Mouse (Mus musculus) CH12.LX (cell line): ENCODE data around the gene Nags.

ENCODE experiments used
- CTCF ChIP-seq, 2 experiments: IDR thresholded peaks in 1 of 2; conservative IDR thresholded peaks in 1 of 2; 2 replicates each; pipeline ENCODE4 v1.5.1; 2011 to 2012; ENCODE audit warnings: low read depth in 2 of 2, low read length in 2 of 2, improper control_type of control experiment in 1 of 2, inconsistent platforms in 1 of 2, mild to moderate bottlenecking in 1 of 2, moderate library complexity in 1 of 2
- EP300 ChIP-seq: IDR thresholded peaks from 2 replicates; pipeline ENCODE4 v1.6.1; 2011; ENCODE audit warnings: low read length, improper control_type of control experiment
- GABPA ChIP-seq: IDR thresholded peaks from 2 replicates; pipeline ENCODE4 v1.6.1; 2012; ENCODE audit warnings: low read depth, low read length, improper control_type of control experiment, inconsistent platforms; ENCODE audit not compliant: insufficient replicate concordance
- MAX ChIP-seq: IDR thresholded peaks from 2 replicates; pipeline ENCODE4 v1.6.1; 2011; ENCODE audit warnings: low read length, improper control_type of control experiment
- MEF2A ChIP-seq: IDR thresholded peaks from 2 replicates; pipeline ENCODE4 v1.6.1; 2014; ENCODE audit warnings: low read depth, mild to moderate bottlenecking, inconsistent platforms, low read length, improper control_type of control experiment, borderline replicate concordance
- POLR2A ChIP-seq: IDR thresholded peaks from 2 replicates; pipeline ENCODE4 v1.6.1; 2011; ENCODE audit warnings: low read depth, mild to moderate bottlenecking, improper control_type of control experiment, low read length
- TCF12 ChIP-seq: IDR thresholded peaks from 2 replicates; pipeline ENCODE4 v1.6.1; 2014; ENCODE audit warnings: low read depth, mild to moderate bottlenecking, inconsistent platforms, low read length, improper control_type of control experiment

DNA sequence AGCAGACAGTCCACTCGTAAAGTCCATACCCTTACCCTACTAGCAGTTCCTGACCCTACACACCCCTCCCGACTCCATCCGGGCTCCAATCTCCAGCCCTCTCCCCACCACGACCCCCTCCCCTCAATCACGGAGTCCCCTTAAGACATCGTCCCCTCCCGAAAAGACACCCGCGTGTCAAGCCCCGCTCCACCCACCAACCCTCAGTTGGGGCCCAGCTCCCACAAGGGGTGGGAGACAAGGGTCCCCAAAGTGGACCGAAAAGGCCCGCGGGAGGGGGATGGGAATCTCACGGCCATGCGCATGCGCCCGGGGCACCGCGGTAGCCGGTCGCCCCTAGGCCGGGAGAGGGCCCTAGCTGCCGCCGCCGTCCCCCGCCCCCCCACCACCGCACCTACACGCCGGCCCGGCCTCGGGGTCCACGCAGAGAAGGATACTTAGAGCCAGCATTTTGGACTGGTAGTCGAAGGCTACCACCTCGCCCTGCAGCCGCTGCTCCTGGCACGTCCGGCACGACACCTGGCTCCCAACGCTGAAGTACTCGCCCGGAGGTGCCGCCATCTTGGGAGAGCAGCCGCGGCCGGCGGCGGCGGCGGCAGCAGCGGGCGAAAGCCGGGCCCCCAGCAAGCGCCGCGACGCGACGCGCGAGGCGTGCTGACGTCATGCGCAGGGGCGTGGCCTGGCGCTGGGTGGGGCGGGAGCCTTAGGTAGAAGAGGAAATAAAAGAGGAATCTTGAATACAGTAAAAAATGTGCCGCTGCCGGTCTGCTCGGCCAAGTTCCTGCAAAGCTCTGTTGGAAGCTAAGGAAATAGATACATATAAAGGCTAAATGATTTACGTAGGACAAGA lies 39.6 kb downstream of the Nags start, which contains the start of gene Lsm12:
- TF ChIP-seq MAX, result peak; percentile 32; the same call in 1 of the 2 replicates
- peak; percentile 94 for TF ChIP-seq POLR2A
- TF ChIP-seq CTCF (conservative IDR thresholded peaks at IDR 0.05 in 1 of 2, IDR thresholded peaks at IDR 0.05 in 1 of 2; ENCODE audit: low read depth in 2 of 2, low read length in 2 of 2), result no peak; a peak in 1 of 4 replicates
- TF ChIP-seq GABPA, result no peak
- TF ChIP-seq EP300, result no peak
- peak; percentile 94 for TF ChIP-seq TCF12
- peak; percentile 56; the same call in 1 of the 2 replicates for TF ChIP-seq MEF2A
